Comparison of ENCODE assay signal across 24 mouse cellular contexts in the genomic region with DNA sequence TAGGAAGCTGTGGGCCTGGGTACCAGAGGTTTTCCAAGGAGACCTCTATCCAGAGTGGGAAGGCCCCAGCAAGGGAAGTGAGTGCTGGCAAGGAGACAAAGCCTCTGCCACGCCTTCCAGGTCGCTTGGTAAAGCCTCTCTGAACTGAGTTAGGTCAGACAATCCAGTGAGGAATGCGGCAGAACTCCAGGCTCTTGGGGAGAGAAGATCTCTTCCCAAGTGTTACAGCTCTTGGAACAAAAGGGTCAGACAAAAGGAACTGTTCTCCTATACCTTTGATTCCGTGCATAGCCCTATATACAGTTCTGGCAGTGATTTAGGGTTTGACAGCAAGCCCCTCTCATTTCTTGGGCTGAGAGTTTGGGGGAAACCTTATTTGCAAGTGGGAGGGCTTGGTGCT.
A peak's percentile ranks its signal among the peaks of the same experiment; 100 is the strongest.
DNase-seq lines count a peak whose midpoint lies in the region; ATAC-seq lines count a peak whose summit lies in the region.
"Had no signal": no experiment of that assay in that cellular context is flagged by ENCODE, and none has a peak within 500 bp of the region (broad histone marks: within the 10 kb centered on the region; RNA-seq: fewer than 3 reads in every experiment).

No protein-coding gene starts in this region.

- H3K27ac ChIP-seq in forebrain, embryonic 10.5 days, result 0 out of 2 replicates have a peak overlapping the region, but pooled peaks have one; percentile 15
- no peak overlapping the region for H3K27ac ChIP-seq in forebrain, embryonic 11.5 days (ENCODE audit: low read depth, low read length)
- H3K27ac ChIP-seq: embryonic facial prominence, embryonic 13.5 days; embryonic facial prominence, embryonic 15.5 days; forebrain, embryonic 12.5 days had no signal

- no peaks in the 10 kb centered on the region for H3K36me3 ChIP-seq in forebrain, embryonic 10.5 days (replicated peaks)
- H3K36me3 ChIP-seq in forebrain, embryonic 11.5 days (ENCODE audit: control insufficient read depth, insufficient read depth, low read length), result no peaks in the 10 kb centered on the region; the same call in 1 of the 2 replicates
- H3K36me3 ChIP-seq: embryonic facial prominence, embryonic 13.5 days; embryonic facial prominence, embryonic 15.5 days; forebrain, embryonic 12.5 days had no signal

- H3K9ac ChIP-seq in forebrain, embryonic 11.5 days (ENCODE audit: low read length), result no peak overlapping the region
- H3K9ac ChIP-seq: embryonic facial prominence, embryonic 13.5 days; embryonic facial prominence, embryonic 15.5 days; forebrain, embryonic 12.5 days had no signal

- H3K4me2 ChIP-seq in forebrain, embryonic 11.5 days (ENCODE audit: low read depth, low read length, severe bottlenecking), result no peak overlapping the region
- H3K4me2 ChIP-seq: embryonic facial prominence, embryonic 13.5 days; embryonic facial prominence, embryonic 15.5 days; forebrain, embryonic 12.5 days had no signal

- H3K27me3 ChIP-seq in forebrain, embryonic 10.5 days (ENCODE audit: poor library complexity, severe bottlenecking), result no peaks in the 10 kb centered on the region
- H3K27me3 ChIP-seq in forebrain, embryonic 11.5 days (ENCODE audit: control insufficient read depth, insufficient read depth, low read length), result no peaks in the 10 kb centered on the region
- H3K27me3 ChIP-seq: CH12.LX; embryonic facial prominence, embryonic 13.5 days; embryonic facial prominence, embryonic 15.5 days; forebrain, embryonic 12.5 days had no signal

- 26% methylated on average over 4 of the region's 4 CpGs for WGBS in forebrain, embryonic 10.5 days
- 19% methylated on average over 4 of the region's 4 CpGs for WGBS in forebrain, embryonic 11.5 days

- no peak overlapping the region for H3K4me3 ChIP-seq in forebrain, embryonic 10.5 days
- no peak overlapping the region for H3K4me3 ChIP-seq in forebrain, embryonic 11.5 days (ENCODE audit: low read depth, low read length)
- H3K4me3 ChIP-seq: embryonic facial prominence, embryonic 13.5 days; embryonic facial prominence, embryonic 15.5 days; erythroblast, embryonic 14.5 days; forebrain, embryonic 12.5 days had no signal

- DNase-seq in forebrain, embryonic 10.5 days (ENCODE audit: extremely low spot score, low spot score), result no peak
- DNase-seq in forebrain, embryonic 11.5 days (ENCODE audit: low spot score), result no peak
- peak; percentile 51 for DNase-seq in ES-CJ7 (ENCODE audit: low read depth, low spot score)
- peak; percentile 78 for DNase-seq in ZHBTc4 (ENCODE audit: low read depth, low spot score)
- no peak for DNase-seq in urinary bladder, postnatal 4 days (ENCODE audit: low spot score in 2 of 2)
- DNase-seq: adrenal gland, adult 2 months; adrenal gland, postnatal 10 days; adrenal gland, postnatal 25 days; B cell, adult 2 months; cerebellum, adult 11 months; cerebellum, adult 18-20 months; cerebellum, adult 8-10 months; cerebellum, adult 9-11 months; cerebellum, postnatal 14 days; cerebellum, postnatal 36 days; embryo, embryonic 11 days had no signal

- peaks cover 12% of the 10 kb centered on the region; the same call in 1 of the 2 replicates for H3K4me1 ChIP-seq in forebrain, embryonic 10.5 days
- H3K4me1 ChIP-seq in forebrain, embryonic 11.5 days (replicated peaks; ENCODE audit: control insufficient read depth, insufficient read depth, low read length), result peaks cover 2% of the 10 kb centered on the region; the same call in 1 of the 2 replicates
- H3K4me1 ChIP-seq: embryonic facial prominence, embryonic 13.5 days; embryonic facial prominence, embryonic 15.5 days had no signal

- ATAC-seq in forebrain, embryonic 11.5 days (replicated peaks; ENCODE audit: low FRiP score), result no peak
- ATAC-seq: CD4-positive, CD25-positive, alpha-beta regulatory T cell, adult 4 months; forebrain, embryonic 14.5 days; forebrain, embryonic 16.5 days had no signal

- peaks cover 22% of the 10 kb centered on the region for H3K9me3 ChIP-seq in forebrain, embryonic 10.5 days
- H3K9me3 ChIP-seq in forebrain, embryonic 11.5 days (ENCODE audit: control insufficient read depth, low read length), result peaks cover 8% of the 10 kb centered on the region; the same call in 1 of the 2 replicates

Comparison
In these comparisons a context has a peak if more than half of its experiments do, and no peak if none do; other contexts are left out.
1. DNase-seq: peak in ES-CJ7 (single experiment) and ZHBTc4 (single experiment); none in forebrain, embryonic 10.5 days (single experiment), forebrain, embryonic 11.5 days (single experiment) and urinary bladder, postnatal 4 days (0 of 2).